Mouse (Mus musculus) CH12.LX (cell line): ENCODE measurements around the gene Aff1.

Source experiments
- CHD2 ChIP-seq: IDR thresholded peaks from 2 replicates; pipeline ENCODE4 v1.6.1; 2011; ENCODE audit warnings: low read length, improper control_type of control experiment
- CTCF ChIP-seq, 2 experiments: IDR thresholded peaks in 1 of 2; conservative IDR thresholded peaks in 1 of 2; 2 replicates each; pipeline ENCODE4 v1.5.1; 2011 to 2012; ENCODE audit warnings: low read depth in 2 of 2, low read length in 2 of 2, improper control_type of control experiment in 1 of 2, inconsistent platforms in 1 of 2, mild to moderate bottlenecking in 1 of 2, moderate library complexity in 1 of 2
- ELF1 ChIP-seq: IDR thresholded peaks from 2 replicates; pipeline ENCODE4 v1.6.1; 2014; ENCODE audit warnings: low read depth, mild to moderate bottlenecking, inconsistent platforms, low read length, improper control_type of control experiment
- ETS1 ChIP-seq: conservative IDR thresholded peaks from 2 replicates; pipeline ENCODE4 v1.6.1; 2012; ENCODE audit warnings: low read depth, mild to moderate bottlenecking, inconsistent platforms, low read length, improper control_type of control experiment, moderate library complexity
- KAT2A ChIP-seq: IDR thresholded peaks from 2 replicates; pipeline ENCODE4 v1.6.1; 2012; ENCODE audit warnings: low read length, improper control_type of control experiment, inconsistent platforms; ENCODE audit not compliant: insufficient replicate concordance
- MAFK ChIP-seq: IDR thresholded peaks from 2 replicates; pipeline ENCODE4 v1.6.1; 2011; ENCODE audit warnings: low read length, improper control_type of control experiment; ENCODE audit not compliant: insufficient replicate concordance
- MXI1 ChIP-seq: IDR thresholded peaks from 2 replicates; pipeline ENCODE4 v1.6.1; 2011; ENCODE audit warnings: mild to moderate bottlenecking, low read depth, low read length, improper control_type of control experiment
- NELFE ChIP-seq: IDR thresholded peaks from 2 replicates; pipeline ENCODE4 v1.6.1; 2011; ENCODE audit warnings: low read depth, low read length, improper control_type of control experiment
- POLR2A ChIP-seq: IDR thresholded peaks from 2 replicates; pipeline ENCODE4 v1.6.1; 2011; ENCODE audit warnings: low read depth, mild to moderate bottlenecking, improper control_type of control experiment, low read length
- USF1 ChIP-seq: IDR thresholded peaks from 2 replicates; pipeline ENCODE4 v1.6.1; 2014; ENCODE audit warnings: low read depth, mild to moderate bottlenecking, inconsistent platforms, low read length, improper control_type of control experiment
- ZNF384 ChIP-seq: IDR thresholded peaks from 2 replicates; pipeline ENCODE4 v1.6.1; 2012; ENCODE audit warnings: low read depth, low read length, improper control_type of control experiment, inconsistent platforms

GRCm38 (mm10) chr5:103671858-103672257 is 20.3 kb upstream of the Aff1 start:
- no peak for TF ChIP-seq NELFE
- TF ChIP-seq MAFK = no peak
- no peak for TF ChIP-seq CHD2
- TF ChIP-seq ZNF384 = no peak
- TF ChIP-seq CTCF (conservative IDR thresholded peaks at IDR 0.05 in 1 of 2, IDR thresholded peaks at IDR 0.05 in 1 of 2; ENCODE audit: low read depth in 2 of 2, low read length in 2 of 2) = no peak
- no peak for TF ChIP-seq KAT2A
- no peak for TF ChIP-seq MXI1
- TF ChIP-seq ELF1 = no peak
- no peak for TF ChIP-seq POLR2A
- TF ChIP-seq ETS1 = no peak
- no peak for TF ChIP-seq USF1
